Mouse (Mus musculus): ENCODE data around the gene Necap2. TPM values are rescaled to one million over a fixed set of nuclear protein-coding genes. Genes with fewer than 3 reads are reported as not detected.

The Necap2 gene
- polyA plus RNA-seq, 2 experiments: 60.3 to 88.7 TPM

GRCm38 (mm10) chr4:141115398-141115797 lies 37.2 kb upstream of the Necap2 start:
- Histone ChIP-seq H3K9me3 (ENCODE audit: control insufficient read depth, low read length) (no peaks in the 10 kb centered on the region), H3K9ac (replicated peaks) (no peak overlapping the region), H3K36me3 (replicated peaks; ENCODE audit: control insufficient read depth, insufficient read depth, low read depth) (peaks cover 21% of the 10 kb centered on the region), H3K27me3 (ENCODE audit: control insufficient read depth, insufficient read depth, low read length) (no peaks in the 10 kb centered on the region), H3K4me3 (ENCODE audit: insufficient read depth in 1 of 2, low read depth in 2 of 2, low read length in 2 of 2) (no peak overlapping the region), H3K4me2 (ENCODE audit: low read depth) (no peak overlapping the region), H3K4me1 (replicated peaks; ENCODE audit: control insufficient read depth in 2 of 2, insufficient read depth in 2 of 2, low read length in 1 of 2) (no peaks in the 10 kb centered on the region), H3K27ac (no peak overlapping the region)
- DNase-seq (ENCODE audit: low read depth in 3 of 3, low spot score in 3 of 3) (no peak), ATAC-seq (ENCODE audit: insufficient read depth) (peak; percentile 16; the same call in 1 of the 2 replicates)
- TF ChIP-seq EP300 (IDR thresholded peaks at IDR 0.05; ENCODE audit: low read depth) (no peak), CTCF (IDR thresholded peaks at IDR 0.05; ENCODE audit: low read depth) (no peak)
- 88% methylated on average over 8 of the region's 8 CpGs for WGBS (ENCODE audit: insufficient replicate concordance)

DNA sequence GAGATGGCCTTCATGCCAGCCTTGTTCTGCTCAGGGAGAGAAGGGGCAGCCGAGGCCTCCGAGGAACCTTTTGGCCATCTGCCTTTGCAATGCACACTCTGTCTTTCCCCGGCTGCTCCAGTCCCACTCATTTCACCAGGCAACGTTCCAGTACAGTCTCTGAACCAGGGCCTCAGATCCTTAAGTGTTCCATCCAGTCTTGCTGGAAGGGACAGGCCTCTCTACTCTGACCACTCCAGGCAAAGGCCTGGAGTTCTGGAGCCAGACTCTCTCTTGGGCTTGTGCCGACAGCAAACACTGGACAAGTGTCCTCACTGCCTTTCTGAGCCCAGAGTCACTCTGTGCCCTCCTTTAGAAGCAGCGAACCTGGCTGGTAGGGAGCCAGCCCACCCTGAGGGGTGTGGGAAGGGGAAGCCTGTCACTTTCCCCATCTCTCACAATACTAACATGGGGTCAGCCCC lies 36.4 kb upstream of the Necap2 start:
- Histone ChIP-seq H3K4me2 (ENCODE audit: low read depth) (no peak overlapping the region), H3K9me3 (ENCODE audit: control insufficient read depth, low read length) (no peaks in the 10 kb centered on the region), H3K36me3 (replicated peaks; ENCODE audit: control insufficient read depth, insufficient read depth, low read depth) (peaks cover 21% of the 10 kb centered on the region), H3K4me1 (replicated peaks; ENCODE audit: control insufficient read depth in 2 of 2, insufficient read depth in 2 of 2, low read length in 1 of 2) (no peaks in the 10 kb centered on the region), H3K4me3 (ENCODE audit: insufficient read depth in 1 of 2, low read depth in 2 of 2, low read length in 2 of 2) (no peak overlapping the region), H3K9ac (replicated peaks) (no peak overlapping the region), H3K27ac (no peak overlapping the region), H3K27me3 (ENCODE audit: control insufficient read depth, insufficient read depth, low read length) (no peaks in the 10 kb centered on the region)
- DNase-seq (ENCODE audit: low read depth in 3 of 3, low spot score in 3 of 3): no peak
- no peak for ATAC-seq (ENCODE audit: insufficient read depth)
- TF ChIP-seq CTCF (IDR thresholded peaks at IDR 0.05; ENCODE audit: low read depth) (no peak), EP300 (IDR thresholded peaks at IDR 0.05; ENCODE audit: low read depth) (no peak)
- 90% methylated on average over 6 of the region's 6 CpGs for WGBS (ENCODE audit: insufficient replicate concordance)

DNA sequence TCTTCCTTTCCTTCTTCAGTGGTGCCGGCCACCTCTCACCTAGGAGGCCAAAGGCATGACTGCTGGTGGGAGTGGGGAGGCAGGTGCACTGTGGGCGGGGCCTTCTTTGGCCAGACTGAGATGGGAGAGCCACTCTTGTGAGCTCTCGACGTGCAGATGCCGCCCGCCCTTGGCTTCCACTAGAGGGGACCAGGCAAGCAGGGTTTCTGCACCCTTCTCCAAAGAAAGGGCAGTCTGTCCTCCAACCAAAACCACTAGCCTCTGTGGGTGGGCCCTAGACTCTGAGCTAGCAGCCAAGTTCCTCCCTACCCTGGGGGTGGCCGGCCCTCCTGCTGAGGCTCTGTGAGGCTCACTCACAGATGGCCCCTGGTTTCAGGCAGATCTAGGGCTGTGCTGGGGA lies 35.7 kb upstream of the Necap2 start:
- 75% methylated on average over 7 of the region's 7 CpGs for WGBS (ENCODE audit: insufficient replicate concordance)
- H3K27me3 ChIP-seq (ENCODE audit: control insufficient read depth, insufficient read depth, low read length): no peaks in the 10 kb centered on the region
- H3K36me3 ChIP-seq (replicated peaks; ENCODE audit: control insufficient read depth, insufficient read depth, low read depth): peaks cover 21% of the 10 kb centered on the region
- TF ChIP-seq CTCF (IDR thresholded peaks at IDR 0.05; ENCODE audit: low read depth): no peak
- no peak for TF ChIP-seq EP300 (IDR thresholded peaks at IDR 0.05; ENCODE audit: low read depth)
- ATAC-seq (ENCODE audit: insufficient read depth): no peak
- no peak for DNase-seq (ENCODE audit: low read depth in 3 of 3, low spot score in 3 of 3)
- H3K27ac ChIP-seq: no peak overlapping the region
- no peaks in the 10 kb centered on the region for H3K4me1 ChIP-seq (replicated peaks; ENCODE audit: control insufficient read depth in 2 of 2, insufficient read depth in 2 of 2, low read length in 1 of 2)
- H3K9ac ChIP-seq (replicated peaks): no peak overlapping the region
- no peaks in the 10 kb centered on the region for H3K9me3 ChIP-seq (ENCODE audit: control insufficient read depth, low read length)
- H3K4me3 ChIP-seq (ENCODE audit: insufficient read depth in 1 of 2, low read depth in 2 of 2, low read length in 2 of 2): no peak overlapping the region
- H3K4me2 ChIP-seq (ENCODE audit: low read depth): no peak overlapping the region

- no peak overlapping the region for H3K4me3 ChIP-seq (ENCODE audit: insufficient read depth in 1 of 2, low read depth in 2 of 2, low read length in 2 of 2)
- no peak for DNase-seq (ENCODE audit: low read depth in 3 of 3, low spot score in 3 of 3)
Measured at GRCm38 (mm10) chr4:141108196-141108732, 30.1 kb upstream of the Necap2 start.

DNA sequence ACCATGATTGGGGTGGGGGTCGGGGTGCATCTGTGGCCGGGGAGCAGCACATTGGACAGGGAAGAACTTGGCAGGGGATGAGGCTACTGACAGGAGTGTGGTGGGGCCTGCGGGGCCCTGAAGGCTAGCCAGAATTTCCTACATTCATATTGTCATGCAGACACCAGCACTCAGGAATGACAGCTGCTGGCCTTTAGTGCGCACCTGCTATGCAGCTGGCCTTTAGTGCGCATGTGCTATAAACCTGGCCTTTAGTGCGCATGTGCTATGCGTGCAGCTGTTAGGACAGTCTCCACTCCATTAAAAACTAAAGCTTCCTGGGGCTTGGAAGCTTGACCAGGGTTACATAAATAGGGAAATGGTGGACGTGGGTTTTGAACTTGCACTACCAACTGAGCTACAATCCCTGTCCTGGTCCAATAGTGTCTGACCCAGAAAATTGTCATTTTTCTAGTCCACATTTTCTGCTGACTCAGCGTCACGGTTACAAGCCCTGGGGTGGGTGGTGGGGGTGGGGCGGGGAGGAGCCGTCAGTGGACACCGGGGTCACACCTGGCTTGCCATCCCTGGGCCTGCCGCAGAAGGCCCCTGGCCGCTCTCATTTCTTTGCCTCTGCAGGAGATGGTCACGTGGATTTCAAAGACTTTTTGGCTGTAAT lies 28.5 kb upstream of the Necap2 start:
- no peaks in the 10 kb centered on the region for H3K4me1 ChIP-seq (replicated peaks; ENCODE audit: control insufficient read depth in 2 of 2, insufficient read depth in 2 of 2, low read length in 1 of 2)
- no peak overlapping the region for H3K27ac ChIP-seq
- no peaks in the 10 kb centered on the region for H3K27me3 ChIP-seq (ENCODE audit: control insufficient read depth, insufficient read depth, low read length)
- no peak overlapping the region for H3K4me2 ChIP-seq (ENCODE audit: low read depth)
- WGBS (ENCODE audit: insufficient replicate concordance): 70% methylated on average over 16 of the region's 16 CpGs
- H3K9me3 ChIP-seq (ENCODE audit: control insufficient read depth, low read length): no peaks in the 10 kb centered on the region
- ATAC-seq (ENCODE audit: insufficient read depth): no peak
- no peak overlapping the region for H3K4me3 ChIP-seq (ENCODE audit: insufficient read depth in 1 of 2, low read depth in 2 of 2, low read length in 2 of 2)
- TF ChIP-seq EP300 (IDR thresholded peaks at IDR 0.05; ENCODE audit: low read depth): no peak
- no peak for TF ChIP-seq CTCF (IDR thresholded peaks at IDR 0.05; ENCODE audit: low read depth)
- no peak overlapping the region for H3K9ac ChIP-seq (replicated peaks)
- H3K36me3 ChIP-seq (replicated peaks; ENCODE audit: control insufficient read depth, insufficient read depth, low read depth): no peaks in the 10 kb centered on the region
- DNase-seq (ENCODE audit: low read depth in 3 of 3, low spot score in 3 of 3): no peak

More at GRCm38 (mm10) chr4:141108196-141108732, 30.1 kb upstream of the Necap2 start:
- H3K4me2 ChIP-seq (ENCODE audit: low read depth): no peak overlapping the region
- H3K4me1 ChIP-seq (replicated peaks; ENCODE audit: control insufficient read depth in 2 of 2, insufficient read depth in 2 of 2, low read length in 1 of 2): no peaks in the 10 kb centered on the region
- no peak for ATAC-seq (ENCODE audit: insufficient read depth)
- TF ChIP-seq CTCF (IDR thresholded peaks at IDR 0.05; ENCODE audit: low read depth) (no peak), EP300 (IDR thresholded peaks at IDR 0.05; ENCODE audit: low read depth) (no peak)
- H3K27ac ChIP-seq: no peak overlapping the region
- WGBS (ENCODE audit: insufficient replicate concordance): 50% methylated on average over 10 of the region's 10 CpGs
- no peaks in the 10 kb centered on the region for H3K9me3 ChIP-seq (ENCODE audit: control insufficient read depth, low read length)
- H3K36me3 ChIP-seq (replicated peaks; ENCODE audit: control insufficient read depth, insufficient read depth, low read depth): no peaks in the 10 kb centered on the region; the same call in 1 of the 2 replicates
- no peak overlapping the region for H3K9ac ChIP-seq (replicated peaks)
- no peaks in the 10 kb centered on the region for H3K27me3 ChIP-seq (ENCODE audit: control insufficient read depth, insufficient read depth, low read length)

Data from liver, embryonic 14.5 days (tissue).